Mouse (Mus musculus) liver, postnatal 0 days (tissue): ENCODE results near the gene Taf5.

Source experiments
- CTCF ChIP-seq: sonication (generic); IDR thresholded peaks from 2 replicates; pipeline ENCODE4 v1.5.1; 2016; ENCODE audit warnings: antibody characterized with exemption, low read depth
- EP300 ChIP-seq: IDR thresholded peaks from 2 replicates; pipeline ENCODE4 v1.6.1; 2016; ENCODE audit warnings: antibody characterized with exemption, low read depth, mild to moderate bottlenecking

DNA sequence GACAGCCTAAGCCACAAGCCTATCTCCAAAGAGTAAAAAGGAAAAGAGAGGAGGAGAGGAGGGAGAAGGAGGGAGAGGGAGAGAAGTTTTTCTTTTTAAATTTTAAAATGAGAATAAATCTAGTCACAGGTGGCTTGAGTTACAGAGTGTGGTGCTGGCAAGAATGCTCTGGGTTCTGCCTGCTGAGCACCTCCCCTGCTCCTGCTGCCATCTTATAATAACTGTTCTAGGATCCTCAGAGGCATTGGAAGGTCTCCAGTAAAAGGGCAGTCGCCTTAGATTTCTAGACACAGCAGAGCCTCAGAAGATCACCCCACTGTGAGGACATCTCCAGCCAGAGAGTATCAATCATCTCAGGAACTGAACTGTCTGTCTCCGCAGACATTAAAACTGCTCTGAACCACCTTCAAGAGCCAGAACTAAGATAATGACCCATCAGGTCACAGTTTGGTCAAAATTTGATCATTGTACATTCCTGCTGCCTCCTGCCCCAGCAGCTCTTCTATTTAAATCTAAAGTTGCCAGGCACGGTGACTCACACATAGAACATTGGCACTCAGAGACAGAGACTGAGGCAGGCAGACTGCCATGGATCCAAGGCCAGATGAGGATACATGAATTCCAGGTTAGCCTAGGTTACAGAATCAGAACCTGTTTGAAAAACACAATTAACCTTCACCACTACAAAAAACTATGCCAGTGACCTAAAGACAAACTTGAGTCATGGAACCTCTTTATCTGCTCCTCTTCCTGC, 26.6 kb upstream of the Taf5 start:
- TF ChIP-seq EP300 = no peak
- TF ChIP-seq CTCF = no peak
